Mouse (Mus musculus): ENCODE data around the gene Gtf2ird1.
A peak's percentile ranks its signal among the peaks of the same experiment; 100 is the strongest.

GRCm38 (mm10) chr5:134490465-134490864, 33.9 kb upstream of the Gtf2ird1 start:
- no peak for TF ChIP-seq GABPA (IDR thresholded peaks at IDR 0.05; ENCODE audit: insufficient replicate concordance, low read depth, low read length)
- no peak for TF ChIP-seq MAX (IDR thresholded peaks at IDR 0.05; ENCODE audit: low read length)
- peak; percentile 73 to 87 for TF ChIP-seq CTCF (conservative IDR thresholded peaks at IDR 0.05 in 1 of 2, IDR thresholded peaks at IDR 0.05 in 1 of 2; ENCODE audit: low read depth in 2 of 2, low read length in 2 of 2)

Data from CH12.LX (cell line).